Mouse (Mus musculus) midbrain, embryonic 14.5 days (tissue): ENCODE results near the gene Rusc2. TPM values are rescaled to one million over a fixed set of nuclear protein-coding genes. Genes with fewer than 3 reads are reported as not detected.

Experiments used
- ATAC-seq: fragments of 200-750 bp; cut with Nextera tagmentation; 2 replicates; pipeline ENCODE4 v1.8.0; 2017; ENCODE audit warnings: moderate number of reproducible peaks, moderate library complexity; ENCODE audit not compliant: low FRiP score, low TSS enrichment
- DNase-seq: peaks from one replicate; pipeline ENCODE4 v3.0.0-alpha.2; 2015
- H3K27ac ChIP-seq: fragments of 300-500 bp; sonication (generic); replicated peaks from 2 replicates; pipeline ENCODE4 v1.5.1; 2014; ENCODE audit warnings: mild to moderate bottlenecking, low read depth, low read length, moderate library complexity
- H3K27me3 ChIP-seq: fragments of 300-500 bp; sonication (generic); 2 replicates; pipeline ENCODE4 v1.6.1; 2014; ENCODE audit warnings: low read length, control low read depth, mixed read lengths; ENCODE audit not compliant: control insufficient read depth, insufficient read depth
- H3K36me3 ChIP-seq: fragments of 300-500 bp; sonication (generic); 2 replicates; pipeline ENCODE4 v1.6.1; 2014; ENCODE audit warnings: low read length, control low read depth; ENCODE audit not compliant: control insufficient read depth, insufficient read depth
- H3K4me1 ChIP-seq: fragments of 300-500 bp; sonication (generic); 2 replicates; pipeline ENCODE4 v1.6.1; 2014; ENCODE audit warnings: mild to moderate bottlenecking, antibody characterized with exemption, low read length, control low read depth; ENCODE audit not compliant: control insufficient read depth, insufficient read depth
- H3K4me2 ChIP-seq: fragments of 300-500 bp; sonication (generic); 2 replicates; pipeline ENCODE4 v1.6.1; 2014; ENCODE audit warnings: mild to moderate bottlenecking, low read length, moderate library complexity
- H3K4me3 ChIP-seq: fragments of 300-500 bp; sonication (generic); replicated peaks from 2 replicates; pipeline ENCODE4 v1.5.1; 2014; ENCODE audit warnings: low read depth, low read length
- H3K9ac ChIP-seq: fragments of 300-500 bp; sonication (generic); replicated peaks from 2 replicates; pipeline ENCODE4 v1.6.1; 2014; ENCODE audit warnings: mild to moderate bottlenecking, low read length, moderate library complexity
- H3K9me3 ChIP-seq: fragments of 300-500 bp; sonication (generic); 2 replicates; pipeline ENCODE4 v1.6.1; 2016; ENCODE audit warnings: low read length, control low read depth, mixed read lengths; ENCODE audit not compliant: control insufficient read depth
- WGBS: fragments of 180-500 bp; shearing (Covaris S2); extraction: QIAGEN DNeasy Blood & Tissue Kit; methylation state at CpG from one replicate; pipeline ENCODE4 v1.1.7; 2014; 5-methylcytosine and 5-hydroxymethylcytosine counted together
- polyA plus RNA-seq: library from polyadenylated mRNA; unstranded; fragments of >200 nt; fragmentation: Nextera tagmentation; extraction: Ambion mirVana; gene quantifications from 2 replicates; pipeline ENCODE4 v1.2.1, GENCODE M21; 2014

The Rusc2 gene
- polyA plus RNA-seq, 1 experiment from 2014 or later: 68.1 TPM

DNA sequence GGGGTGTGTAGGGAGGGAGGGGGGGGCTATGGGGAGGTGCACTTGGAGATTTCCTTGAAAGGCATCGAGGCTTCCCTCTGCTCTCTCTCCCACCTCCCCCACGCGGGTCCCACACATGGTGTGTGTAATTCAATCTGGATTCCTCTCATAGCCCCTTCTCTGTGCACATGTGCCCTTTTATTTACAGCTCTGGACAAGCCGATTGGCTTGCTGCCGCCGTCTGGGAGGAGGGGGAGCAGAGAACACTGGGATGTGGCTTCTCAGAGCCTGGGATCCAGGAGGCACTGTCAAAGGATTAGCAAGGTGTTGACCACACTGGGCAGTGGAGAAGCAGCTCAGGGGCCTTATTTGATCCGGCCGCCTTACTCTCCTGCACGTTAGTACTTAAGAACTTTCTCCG, 19.2 kb downstream of the Rusc2 start:
- no peak overlapping the region for H3K27ac ChIP-seq
- H3K9me3 ChIP-seq: no peaks in the 10 kb centered on the region
- DNase-seq (peak; percentile 38), ATAC-seq (no peak; the same call in 1 of the 2 replicates)
- 0 out of 2 replicates have a peak overlapping the region, but pooled peaks have one; percentile 7 for H3K9ac ChIP-seq
- 18% methylated on average over 10 of the region's 10 CpGs for WGBS
- H3K4me2 ChIP-seq: no peak overlapping the region
- H3K4me1 ChIP-seq: peaks cover 19% of the 10 kb centered on the region; the same call in 1 of the 2 replicates
- no peaks in the 10 kb centered on the region for H3K36me3 ChIP-seq
- no peaks in the 10 kb centered on the region for H3K27me3 ChIP-seq
- H3K4me3 ChIP-seq: no peak overlapping the region

DNA sequence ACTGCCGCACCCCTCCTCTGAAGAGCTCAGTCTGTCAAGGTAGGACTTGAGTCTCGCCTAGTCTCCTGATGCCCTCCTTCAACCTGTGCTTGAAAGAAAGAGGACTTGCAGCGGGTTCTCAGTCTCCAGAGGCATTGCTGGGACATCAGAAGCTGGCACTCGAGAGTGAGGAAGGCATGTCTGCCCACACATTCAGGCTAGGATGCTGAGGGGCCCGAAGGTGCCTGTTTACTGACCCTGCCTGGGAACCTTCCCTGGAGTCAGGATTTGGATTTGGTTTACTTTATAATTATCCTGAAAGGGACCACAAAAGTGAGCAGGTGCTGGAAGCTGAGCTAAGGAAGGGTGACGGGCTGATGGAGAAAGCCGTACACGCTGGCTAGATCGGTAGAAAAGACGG, 19.7 kb downstream of the Rusc2 start:
- Histone ChIP-seq H3K36me3 (no peaks in the 10 kb centered on the region), H3K27ac (no peak overlapping the region), H3K4me1 (peaks cover 19% of the 10 kb centered on the region; the same call in 1 of the 2 replicates), H3K4me2 (no peak overlapping the region), H3K9ac (0 out of 2 replicates have a peak overlapping the region, but pooled peaks have one; percentile 4), H3K9me3 (no peaks in the 10 kb centered on the region), H3K4me3 (no peak overlapping the region), H3K27me3 (no peaks in the 10 kb centered on the region)
- no peak for ATAC-seq
- 88% methylated on average over 10 of the region's 10 CpGs for WGBS
- DNase-seq: no peak

DNA sequence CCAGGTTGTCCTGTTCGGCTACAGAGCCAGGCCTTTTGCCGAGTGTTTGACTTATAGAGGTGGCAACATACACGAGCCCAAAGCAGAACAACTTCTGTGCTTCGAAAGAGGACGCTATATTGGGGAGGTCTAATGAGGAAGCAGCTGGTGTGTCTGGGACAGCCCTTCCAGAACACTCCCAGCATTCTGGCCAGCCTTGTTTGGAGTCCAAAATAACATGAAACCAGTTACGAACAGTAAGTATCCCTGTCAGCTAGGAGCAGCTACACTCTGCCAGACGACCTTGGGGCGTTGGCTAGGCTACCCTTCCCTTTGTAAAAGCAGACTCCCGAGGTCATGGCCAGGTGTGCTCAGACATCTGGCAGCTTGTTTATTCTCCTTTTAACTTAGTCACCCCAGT, 20.4 kb downstream of the Rusc2 start:
- DNase-seq (no peak), ATAC-seq (no peak)
- H3K4me1 ChIP-seq: peaks cover 21% of the 10 kb centered on the region
- WGBS: 89% methylated on average over 9 of the region's 9 CpGs
- H3K9ac ChIP-seq: no peak overlapping the region
- no peak overlapping the region for H3K4me3 ChIP-seq
- H3K27me3 ChIP-seq: no peaks in the 10 kb centered on the region
- H3K9me3 ChIP-seq: no peaks in the 10 kb centered on the region
- H3K36me3 ChIP-seq: no peaks in the 10 kb centered on the region
- no peak overlapping the region for H3K4me2 ChIP-seq
- H3K27ac ChIP-seq: no peak overlapping the region

DNA sequence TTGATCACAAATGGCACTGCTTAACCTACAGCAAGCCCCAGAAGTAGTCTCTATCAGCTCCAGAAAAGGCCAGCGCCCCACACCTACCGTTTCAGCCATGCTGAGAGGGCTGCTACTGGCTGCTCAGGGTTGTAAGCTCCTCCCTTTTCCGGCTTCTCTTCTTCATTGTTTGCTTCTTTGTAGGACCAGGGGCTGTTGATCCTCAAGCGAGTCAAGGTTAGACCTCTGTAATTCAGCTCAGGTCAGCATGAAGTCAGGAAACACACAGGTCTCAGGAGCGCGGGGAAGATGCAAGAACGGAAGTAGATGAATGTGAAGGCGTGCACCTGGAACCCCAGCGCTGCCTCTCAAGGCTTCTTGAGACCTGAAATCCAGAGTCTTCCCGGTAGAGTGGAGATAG, 22.9 kb downstream of the Rusc2 start:
- H3K4me1 ChIP-seq: peaks cover 29% of the 10 kb centered on the region
- no peak for ATAC-seq

DNA sequence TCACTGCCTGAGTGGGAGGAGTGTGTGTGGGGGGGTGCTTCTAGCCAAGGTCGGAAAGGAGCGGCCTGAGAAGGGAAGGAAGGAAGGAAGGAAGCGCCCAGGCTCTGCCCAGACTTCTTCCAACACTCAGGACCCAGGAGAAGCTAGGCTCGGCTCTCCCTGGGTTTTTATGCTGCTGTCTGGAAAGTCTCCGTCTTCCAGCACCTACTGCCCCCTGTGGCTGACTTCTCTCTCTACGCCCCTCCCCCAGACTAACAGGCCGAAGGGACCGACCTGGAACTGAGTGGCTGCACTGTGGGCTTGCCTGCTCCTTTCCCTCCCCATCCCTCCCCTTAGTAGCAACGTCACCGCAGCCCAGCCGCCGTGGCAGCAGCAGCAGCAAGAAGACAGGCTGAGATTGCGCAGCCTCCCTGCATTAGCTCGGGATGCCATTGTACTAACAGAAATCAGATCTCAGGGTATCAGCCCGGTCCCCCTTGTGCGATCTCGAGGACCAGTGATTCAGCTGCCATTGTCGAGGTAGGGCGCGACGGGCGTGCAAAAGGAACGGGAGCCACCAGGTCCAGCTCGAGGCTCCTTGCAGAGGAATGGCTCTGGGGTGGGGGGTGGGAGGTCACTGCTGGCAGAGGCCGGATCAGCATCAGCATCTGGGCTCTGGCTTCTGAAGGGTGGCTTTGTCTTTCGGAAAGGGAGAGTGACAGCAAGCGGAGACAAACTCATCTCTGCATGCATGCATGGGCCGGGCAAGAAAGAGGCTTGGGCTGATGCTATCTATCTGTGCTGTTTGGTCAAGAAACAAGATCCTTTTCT, 24.6 kb downstream of the Rusc2 start:
- peak overlapping the region; percentile 86 for H3K4me2 ChIP-seq
- no peaks in the 10 kb centered on the region for H3K27me3 ChIP-seq
- DNase-seq (peak; percentile 95), ATAC-seq (peak; percentile 95)
- peak overlapping the region; percentile 85 for H3K9ac ChIP-seq
- under 1% methylated on average over 28 of the region's 28 CpGs for WGBS
- peaks cover 25% of the 10 kb centered on the region for H3K4me1 ChIP-seq
- peak overlapping the region; percentile 97 for H3K27ac ChIP-seq
- H3K4me3 ChIP-seq: peak overlapping the region; percentile 56
- no peaks in the 10 kb centered on the region for H3K9me3 ChIP-seq
- H3K36me3 ChIP-seq: no peaks in the 10 kb centered on the region

More for the DNA sequence above, 22.9 kb downstream of the Rusc2 start:
- Histone ChIP-seq H3K9ac (no peak overlapping the region), H3K9me3 (no peaks in the 10 kb centered on the region), H3K4me2 (no peak overlapping the region), H3K27ac (no peak overlapping the region), H3K4me3 (no peak overlapping the region), H3K36me3 (no peaks in the 10 kb centered on the region), H3K27me3 (no peaks in the 10 kb centered on the region)
- 92% methylated on average over 10 of the region's 10 CpGs for WGBS
- no peak for DNase-seq

DNA sequence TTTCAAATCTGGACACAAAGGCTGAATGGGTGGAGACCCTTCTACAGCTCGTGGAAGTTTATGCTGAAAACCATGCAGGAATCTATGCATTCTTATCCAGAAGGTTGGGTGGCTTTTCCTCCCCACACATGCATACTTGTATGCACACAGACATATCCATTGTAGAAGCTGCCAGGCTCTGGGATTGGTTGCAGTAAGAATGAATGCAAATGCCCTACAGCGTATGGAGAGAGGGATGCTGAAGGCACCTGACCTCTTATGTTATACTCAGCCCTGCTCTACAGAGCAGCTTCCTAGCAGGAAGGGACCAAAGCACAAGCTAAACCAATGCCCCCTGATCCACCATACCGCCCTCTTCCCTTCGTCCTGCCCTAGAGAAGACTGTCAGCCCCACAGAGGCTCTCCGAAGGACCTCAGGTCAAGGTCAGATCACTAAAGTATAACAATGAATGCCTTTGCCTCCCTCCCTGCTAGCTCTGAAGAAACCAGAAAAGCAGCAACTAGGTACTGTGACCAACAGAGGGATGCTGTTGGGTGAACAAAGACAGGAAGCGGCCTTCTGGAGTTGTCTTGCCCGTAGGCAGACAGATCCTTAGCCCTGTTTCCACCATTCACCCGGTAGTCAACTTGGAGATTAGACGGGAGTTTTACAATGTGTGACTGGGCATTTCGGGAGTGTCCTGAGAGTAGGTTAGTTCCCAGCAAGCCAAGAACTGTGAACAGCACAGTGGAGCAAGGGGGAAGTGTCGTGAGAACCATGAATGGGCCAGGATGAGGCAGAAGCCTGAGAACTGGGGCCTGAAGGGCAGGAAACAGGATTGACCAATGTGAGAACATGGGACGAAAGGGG, 25.5 kb downstream of the Rusc2 start:
- H3K36me3 ChIP-seq: no peaks in the 10 kb centered on the region
- H3K27ac ChIP-seq: peak overlapping the region; percentile 97
- ATAC-seq: 0 out of 2 replicates have a peak, but pooled peaks have one; percentile 14
- peaks cover 25% of the 10 kb centered on the region for H3K4me1 ChIP-seq
- peak overlapping the region; percentile 56 for H3K4me3 ChIP-seq
- no peaks in the 10 kb centered on the region for H3K27me3 ChIP-seq
- H3K9me3 ChIP-seq: no peaks in the 10 kb centered on the region
- DNase-seq: peak; percentile 74
- peak overlapping the region; percentile 86 for H3K4me2 ChIP-seq
- H3K9ac ChIP-seq: peak overlapping the region; percentile 85
- WGBS: 60% methylated on average over 12 of the region's 12 CpGs

DNA sequence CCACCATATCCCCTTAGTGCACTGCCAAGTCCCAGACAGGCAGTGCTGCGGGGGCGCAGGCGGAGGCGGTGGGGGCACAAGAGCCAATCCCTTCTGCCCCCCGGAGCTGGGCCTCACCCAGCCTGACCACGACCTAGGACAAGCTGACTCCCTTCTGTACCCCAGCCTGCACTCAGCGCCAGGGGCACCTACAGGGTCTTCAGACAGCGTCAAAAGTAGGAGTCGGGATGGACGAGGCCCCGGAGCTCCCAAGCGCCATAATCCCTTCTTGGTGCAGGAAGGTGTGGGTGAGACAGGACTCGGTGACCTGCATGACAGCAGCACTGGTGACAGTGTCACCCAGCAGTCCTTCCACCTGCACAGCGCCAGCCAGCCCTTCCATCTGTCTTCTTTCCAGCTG, 33.0 kb downstream of the Rusc2 start:
- H3K9ac ChIP-seq: no peak overlapping the region
- no peaks in the 10 kb centered on the region for H3K9me3 ChIP-seq
- no peaks in the 10 kb centered on the region for H3K27me3 ChIP-seq
- ATAC-seq: no peak
- H3K4me2 ChIP-seq: no peak overlapping the region
- no peak for DNase-seq
- H3K4me3 ChIP-seq: no peak overlapping the region
- WGBS: 94% methylated on average over 14 of the region's 14 CpGs
- H3K36me3 ChIP-seq: peaks cover 59% of the 10 kb centered on the region
- 0 out of 2 replicates have a peak, but pooled peaks cover 2% of the 10 kb centered on the region for H3K4me1 ChIP-seq
- no peak overlapping the region for H3K27ac ChIP-seq

DNA sequence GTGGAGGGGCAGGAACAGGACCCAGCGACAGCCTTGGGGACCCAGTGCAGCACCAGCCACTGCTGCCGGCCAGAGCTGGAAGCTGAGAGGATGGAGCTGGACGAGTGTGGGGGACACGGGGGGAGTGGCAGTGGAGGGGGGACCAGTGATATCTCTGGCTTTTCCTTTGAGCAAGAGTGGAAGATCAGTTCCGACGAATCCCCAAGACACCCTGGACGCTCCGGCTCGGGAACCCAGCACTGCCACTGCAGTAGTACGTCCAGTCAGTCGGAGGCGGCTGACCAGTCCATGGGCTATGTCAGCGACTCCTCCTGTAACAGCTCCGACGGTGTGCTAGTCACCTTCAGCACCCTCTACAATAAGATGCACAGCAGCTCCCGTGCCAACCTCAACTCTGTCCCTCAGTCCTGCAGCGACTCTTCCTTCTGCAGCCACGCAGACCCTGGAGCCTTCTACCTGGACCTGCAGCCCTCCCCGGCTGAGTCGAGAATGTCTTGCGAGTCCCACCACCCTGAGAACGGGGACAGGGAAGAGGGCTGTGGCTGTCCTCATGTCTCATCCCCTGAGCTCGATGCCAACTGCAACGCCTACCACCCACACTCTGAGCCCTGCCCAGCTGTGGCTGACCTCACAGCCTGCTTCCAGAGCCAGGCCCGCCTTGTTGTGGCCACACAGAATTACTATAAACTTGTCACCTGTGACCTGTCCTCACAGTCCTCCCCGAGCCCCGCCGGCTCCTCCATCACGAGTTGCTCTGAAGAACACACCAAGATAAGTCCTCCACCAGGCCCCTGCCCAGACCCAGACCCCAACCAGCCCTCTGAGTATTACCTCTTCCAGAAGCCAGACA, 33.7 kb downstream of the Rusc2 start:
- peaks cover 59% of the 10 kb centered on the region for H3K36me3 ChIP-seq
- DNase-seq (no peak), ATAC-seq (no peak)
- no peak overlapping the region for H3K9ac ChIP-seq
- H3K4me2 ChIP-seq: no peak overlapping the region
- no peaks in the 10 kb centered on the region for H3K9me3 ChIP-seq
- H3K27ac ChIP-seq: no peak overlapping the region
- 93% methylated on average over 29 of the region's 29 CpGs for WGBS
- no peaks in the 10 kb centered on the region for H3K27me3 ChIP-seq
- H3K4me1 ChIP-seq: no peaks in the 10 kb centered on the region
- H3K4me3 ChIP-seq: no peak overlapping the region
